Mouse (Mus musculus): ENCODE results near the gene Rpn2. TPM values are rescaled to one million over a fixed set of nuclear protein-coding genes. Genes with fewer than 3 reads are reported as not detected.

Gene Rpn2
- polyA plus RNA-seq, 1 experiment, result 449 TPM

GRCm38 (mm10) chr2:157349121-157349778 is 70.4 kb downstream of the Rpn2 start:
- no peak for DNase-seq (ENCODE audit: low read depth)

DNA sequence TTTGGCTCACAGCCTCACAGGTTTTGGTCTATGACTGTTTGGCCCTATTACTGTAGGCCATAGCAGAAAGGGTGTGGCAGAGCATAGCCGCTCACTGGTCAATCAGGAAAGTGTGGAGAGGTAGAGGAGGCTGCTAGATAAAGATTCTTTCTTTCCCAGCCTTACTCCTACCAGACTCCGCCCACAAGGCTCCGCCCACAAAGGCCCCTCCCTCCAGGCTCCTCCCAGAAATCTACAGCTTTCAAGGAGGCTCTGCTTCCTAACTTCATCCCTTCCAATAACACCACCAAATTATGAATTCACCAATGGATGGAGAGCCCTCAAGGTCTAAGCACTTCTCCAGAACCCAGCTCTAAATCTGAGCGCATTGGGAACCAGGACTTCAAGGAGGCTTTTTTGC is 74.4 kb downstream of the Rpn2 start:
- no peak for DNase-seq (ENCODE audit: low read depth)

DNA sequence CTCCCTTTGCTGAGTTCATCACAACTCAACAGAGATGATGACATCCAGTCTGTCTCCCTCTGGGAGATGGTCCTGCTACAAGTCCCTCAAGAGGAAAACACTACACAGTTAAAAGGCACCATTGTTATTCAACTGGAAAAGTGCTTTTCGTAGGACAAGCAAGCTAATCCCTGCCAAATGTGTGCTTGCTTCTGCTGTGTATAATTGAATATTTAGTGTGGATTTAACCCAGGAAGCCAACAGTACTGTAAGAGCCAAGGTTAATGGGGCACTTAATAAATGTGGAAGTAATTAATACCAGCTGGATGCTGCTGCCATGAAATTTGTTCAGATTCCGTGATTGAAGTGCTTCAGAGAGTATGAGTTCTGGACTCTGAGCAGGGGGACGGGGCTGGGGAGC is 75.3 kb downstream of the Rpn2 start:
- DNase-seq (ENCODE audit: low read depth), result no peak

GRCm38 (mm10) chr2:157360028-157360427 is 81.2 kb downstream of the Rpn2 start:
- no peak for DNase-seq (ENCODE audit: low read depth)

- DNase-seq (ENCODE audit: low read depth), result no peak
These were observed 84.2 kb downstream of the Rpn2 start for GRCm38 (mm10) chr2:157363031-157363430.

DNA sequence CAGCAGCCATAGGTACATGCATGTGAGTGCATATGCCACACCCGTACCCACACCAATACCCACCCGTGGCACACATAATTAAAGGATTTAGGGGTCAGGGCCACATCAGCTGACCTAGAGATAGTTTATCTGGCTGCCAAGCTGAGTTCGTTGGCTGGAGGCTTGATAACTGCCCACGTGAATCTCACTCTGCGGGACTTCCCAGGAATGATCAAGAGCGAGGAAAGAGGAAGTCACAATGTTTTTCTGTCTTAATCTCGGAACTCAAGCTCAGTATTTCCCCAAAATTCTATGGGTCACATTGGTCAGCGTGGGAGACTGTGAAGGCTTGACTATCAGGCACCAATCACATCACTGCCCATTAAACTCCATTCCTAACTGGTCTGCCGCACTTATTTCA is 87.9 kb downstream of the Rpn2 start:
- DNase-seq (ENCODE audit: low read depth), result no peak

- no peak for DNase-seq (ENCODE audit: low read depth)
These were observed 88.5 kb downstream of the Rpn2 start, which contains the start of gene Manbal for GRCm38 (mm10) chr2:157367184-157367893. Gene Manbal (plus strand): TSS chr2:157367594.

GRCm38 (mm10) chr2:157367991-157368390 is 89.2 kb downstream of the Rpn2 start:
- DNase-seq (ENCODE audit: low read depth), result no peak

GRCm38 (mm10) chr2:157371696-157372095 is 92.9 kb downstream of the Rpn2 start:
- DNase-seq (ENCODE audit: low read depth), result no peak

DNA sequence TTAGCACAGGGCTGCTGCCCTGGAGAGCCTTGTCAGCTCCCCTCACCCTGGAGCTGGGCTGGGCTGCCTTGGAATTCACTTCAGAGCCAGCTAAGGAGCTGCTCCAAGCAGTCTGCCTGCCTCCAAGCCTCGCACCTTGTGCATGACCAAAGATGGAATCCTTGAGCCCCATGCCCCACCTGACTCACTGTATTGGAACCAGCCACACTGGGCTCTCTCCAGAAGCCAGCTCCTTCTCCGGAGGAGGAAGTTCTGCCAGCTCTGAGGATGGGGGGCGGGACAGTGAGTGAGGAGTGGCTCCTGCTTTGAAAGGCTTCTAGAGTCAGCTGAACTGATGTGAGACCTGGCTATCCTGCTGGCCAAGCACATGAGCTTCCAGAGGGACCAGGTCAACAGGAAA is 94.9 kb downstream of the Rpn2 start:
- DNase-seq (ENCODE audit: low read depth), result no peak

DNA sequence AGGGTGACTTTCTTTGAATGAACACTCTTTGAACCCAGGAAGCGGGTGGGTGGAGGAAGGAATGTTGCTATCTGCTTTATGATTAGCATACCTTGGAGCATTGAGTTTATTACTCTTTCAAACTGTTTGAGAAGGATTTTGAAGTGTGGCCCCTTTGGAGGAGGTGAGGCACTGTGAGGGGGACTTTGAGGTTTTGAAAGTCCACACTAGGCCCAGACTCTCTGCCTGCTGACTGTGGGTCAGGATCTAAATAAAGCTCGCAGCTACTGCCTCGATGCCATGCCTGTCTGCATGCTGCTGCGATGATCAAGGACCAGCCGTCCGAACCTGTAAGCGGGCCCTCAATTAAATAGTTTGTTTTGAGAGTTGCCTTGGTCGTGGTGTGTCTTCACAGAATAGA is 96.2 kb downstream of the Rpn2 start:
- DNase-seq (ENCODE audit: low read depth), result no peak

Other genes with a start within 250 kb of the Rpn2 start
- gene Soga1, start 199.8 kb upstream of the Rpn2 start, polyA plus RNA-seq (2012; rRNA removed), result 8.0 and 8.2 TPM in 2 replicates
- gene Tldc2, start 192.0 kb upstream of the Rpn2 start, polyA plus RNA-seq (2012; rRNA removed), result not detected in 2 replicates
- gene Samhd1, start 143.8 kb upstream of the Rpn2 start, polyA plus RNA-seq (2012; rRNA removed), result 27.7 and 27.9 TPM in 2 replicates
- 4.0 and 4.5 TPM in 2 replicates for gene Rbl1, start 74.5 kb upstream of the Rpn2 start, polyA plus RNA-seq (2012; rRNA removed)
- 0.22 and 0.51 TPM in 2 replicates for gene Mroh8, start 532 bp downstream of the Rpn2 start, polyA plus RNA-seq (2012; rRNA removed)
- 0.30 TPM in 1 of 2 replicates, not detected in the other for gene Ghrh, start 68.5 kb downstream of the Rpn2 start, polyA plus RNA-seq (2012; rRNA removed)
- 71.7 and 86.3 TPM in 2 replicates for gene Manbal, start 88.6 kb downstream of the Rpn2 start, polyA plus RNA-seq (2012; rRNA removed)
- 35.4 and 39.8 TPM in 2 replicates for gene Src, start 139.4 kb downstream of the Rpn2 start, polyA plus RNA-seq (2012; rRNA removed)